Mouse (Mus musculus) embryo, embryonic 11 days (tissue): ENCODE data around the gene Cfl1.
"Not testable (repeated sequence)": the region's sequence is repeated elsewhere in the genome, so short reads cannot be mapped to it uniquely, and the experiment has no call there.

Source experiments
- DNase-seq: peaks from one replicate; pipeline ENCODE4 v3.0.0-alpha.2; 2015

Gene Cfl1

GRCm38 (mm10) chr19:5466916-5467500, 23.2 kb upstream of the Cfl1 start:
- no peak for DNase-seq

GRCm38 (mm10) chr19:5468374-5468773, 21.9 kb upstream of the Cfl1 start, which contains the start of gene Ctsw:
Gene Ctsw, minus strand, starts transcription at chr19:5468507.
- DNase-seq, result no peak

- DNase-seq, result no peak
These were observed 18.4 kb upstream of the Cfl1 start for GRCm38 (mm10) chr19:5471846-5472245.

DNA sequence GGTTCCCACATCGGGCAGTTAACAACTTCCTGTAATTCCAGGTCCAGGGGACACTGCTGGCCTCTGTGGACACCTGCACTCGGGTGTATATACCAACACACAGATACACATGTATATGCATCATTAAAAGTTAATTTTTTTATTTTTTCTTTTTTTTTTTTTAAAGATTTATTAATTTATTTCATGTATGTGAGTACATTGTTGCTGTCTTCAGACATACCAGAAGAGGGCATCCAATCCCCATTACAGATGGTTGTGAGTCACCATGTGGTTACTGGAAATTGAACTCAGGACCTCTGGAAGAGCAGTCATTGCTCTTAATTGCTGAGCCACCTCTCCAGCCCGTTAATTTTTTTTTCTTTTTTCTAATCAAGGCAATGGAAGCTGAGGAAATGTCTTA, 17.4 kb upstream of the Cfl1 start:
- DNase-seq, result no peak

DNA sequence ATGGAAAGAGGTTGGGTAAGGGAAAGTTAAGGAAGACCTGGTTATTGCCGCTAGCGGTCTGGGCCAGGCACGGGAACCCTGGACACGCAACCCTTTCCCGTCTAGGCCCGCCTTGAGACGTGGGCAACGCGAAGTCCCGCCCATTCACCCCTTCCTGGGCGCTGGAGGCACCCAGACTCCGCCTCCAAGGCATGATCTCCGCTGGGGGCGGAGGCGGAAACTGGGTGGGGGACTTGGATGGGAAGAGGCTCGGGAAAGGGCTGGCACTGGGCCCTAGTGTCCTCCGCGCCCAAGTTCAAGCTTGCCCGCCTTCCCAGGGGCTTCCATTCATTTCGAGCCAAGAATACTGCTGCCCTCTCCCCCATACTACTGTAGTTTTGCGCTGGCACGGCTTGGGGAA, 16.5 kb upstream of the Cfl1 start, which contains the start of gene Efemp2:
Efemp2 (plus strand) TSS at position 235 of the 400 bp plus-strand sequence.
- peak; percentile 90 for DNase-seq

GRCm38 (mm10) chr19:5474281-5475068, 15.8 kb upstream of the Cfl1 start:
- peak; percentile 74 for DNase-seq

DNA sequence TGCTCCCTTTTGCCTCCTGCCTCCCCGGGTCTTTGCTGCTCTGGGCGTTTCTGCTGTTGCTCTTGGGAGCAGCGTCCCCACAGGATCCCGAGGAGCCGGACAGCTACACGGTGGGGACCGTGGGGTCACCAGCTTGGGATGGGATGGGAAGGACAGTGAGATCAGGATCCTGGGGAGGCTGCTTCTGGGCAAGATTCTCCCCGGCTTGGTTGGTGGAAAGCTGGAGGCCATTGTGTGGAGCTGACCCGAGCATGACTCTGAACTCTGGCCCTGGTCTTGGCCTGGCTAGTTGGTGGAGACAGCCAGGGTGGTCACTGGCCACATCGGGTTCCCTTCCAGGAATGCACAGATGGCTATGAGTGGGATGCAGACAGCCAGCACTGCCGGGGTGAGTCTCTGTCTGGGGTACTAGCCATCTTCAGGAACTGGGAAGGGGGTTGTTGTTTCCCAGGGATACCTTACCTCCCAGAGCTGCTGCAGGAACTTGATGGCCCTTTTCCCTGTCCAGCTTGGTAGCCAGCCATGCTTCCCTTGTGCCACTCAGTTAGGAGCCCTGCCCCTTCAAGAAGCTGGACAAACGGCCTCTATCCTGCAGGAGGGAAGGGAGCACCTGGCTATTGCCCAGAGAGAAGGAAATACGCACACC, 15.1 kb upstream of the Cfl1 start:
- peak; percentile 39 for DNase-seq

DNA sequence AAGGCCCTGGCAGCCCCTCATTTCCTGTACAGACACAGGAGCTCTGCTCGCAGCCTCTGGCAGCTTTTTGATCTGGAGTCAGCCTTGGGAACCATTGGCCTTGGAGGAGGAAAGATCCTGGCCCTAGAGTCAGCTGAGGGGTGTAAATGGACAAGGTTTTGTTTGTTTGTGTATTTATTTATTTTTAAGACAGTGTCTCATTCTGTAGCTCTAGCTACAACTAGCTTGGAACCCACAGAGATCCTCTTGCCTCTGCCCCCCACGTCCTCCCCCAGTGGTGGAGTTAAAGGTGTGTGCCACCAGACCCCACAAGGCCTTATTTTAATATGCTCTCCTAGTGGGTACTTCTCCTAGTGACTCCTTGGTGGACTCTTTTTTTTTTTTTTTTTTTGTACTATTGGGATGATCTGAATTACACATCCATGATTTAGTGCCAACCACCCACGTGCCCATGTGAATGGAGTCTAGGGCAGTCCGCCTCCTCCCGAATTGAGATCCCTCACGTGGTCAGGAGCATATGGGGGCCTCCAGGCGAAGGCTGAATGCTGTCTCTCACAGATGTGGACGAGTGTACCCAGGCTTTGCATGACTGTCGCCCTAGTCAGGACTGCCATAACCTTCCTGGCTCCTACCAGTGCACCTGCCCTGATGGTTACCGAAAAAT, 13.1 kb upstream of the Cfl1 start:
- no peak for DNase-seq

GRCm38 (mm10) chr19:5477668-5478300, 12.5 kb upstream of the Cfl1 start:
- no peak for DNase-seq

- no peak for DNase-seq
These were observed 10.2 kb upstream of the Cfl1 start for GRCm38 (mm10) chr19:5480016-5480415.

- DNase-seq, result no peak
These were observed 8.9 kb upstream of the Cfl1 start for GRCm38 (mm10) chr19:5481398-5481797.

DNA sequence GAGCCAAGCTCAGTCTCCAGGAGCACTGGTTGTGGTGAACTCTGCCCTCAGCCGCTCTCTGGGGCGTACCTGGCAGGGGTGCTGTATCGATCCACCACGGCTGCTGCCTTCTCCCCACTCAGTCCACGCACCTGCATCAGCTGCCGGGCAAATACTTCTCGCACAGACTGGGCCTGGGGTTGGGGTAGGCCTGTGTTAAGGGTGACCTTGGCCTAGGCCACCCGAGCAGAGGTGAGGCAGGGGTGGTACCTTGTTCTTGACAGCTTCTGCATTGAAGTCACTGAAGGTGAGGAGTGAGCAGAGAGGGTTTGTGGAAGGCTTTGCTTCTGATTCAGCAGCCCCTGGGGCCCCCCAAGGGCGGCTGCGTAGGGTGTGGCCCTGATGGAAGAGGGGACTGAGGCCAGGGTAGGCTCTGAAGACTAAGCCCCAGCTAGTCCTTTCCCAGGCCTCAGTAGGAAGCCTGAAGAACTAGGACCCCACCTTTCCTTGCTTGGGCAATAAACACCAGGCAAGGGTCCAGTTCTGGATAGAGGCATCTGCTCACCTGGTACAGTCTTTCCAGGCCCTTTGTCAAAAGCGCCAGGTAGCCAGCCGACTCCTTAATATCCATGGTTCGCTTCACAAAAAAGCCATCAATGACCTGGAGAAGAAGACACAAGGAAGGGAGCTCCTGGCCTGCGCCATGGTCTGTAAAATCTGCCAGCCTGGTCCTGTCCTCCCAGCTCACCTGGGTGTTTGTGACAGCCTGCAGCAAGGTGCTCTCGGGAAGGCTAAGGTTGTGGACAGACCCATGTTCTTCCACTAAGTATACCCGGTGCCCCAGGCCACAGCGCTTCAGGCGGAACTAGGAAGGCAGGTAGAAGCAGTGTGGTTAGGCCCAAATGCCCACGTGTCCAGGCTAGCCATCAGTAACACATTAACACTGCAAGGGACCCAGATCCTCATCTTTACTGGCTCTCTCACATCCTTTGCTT, 6.6 kb upstream of the Cfl1 start:
- DNase-seq, result no peak

GRCm38 (mm10) chr19:5484496-5484895, 5.8 kb upstream of the Cfl1 start:
- DNase-seq, result no peak

- no peak for DNase-seq
These were observed 4.9 kb upstream of the Cfl1 start for GRCm38 (mm10) chr19:5485371-5485770.

- no peak for DNase-seq
These were observed 4.4 kb upstream of the Cfl1 start for GRCm38 (mm10) chr19:5485821-5486220.

DNA sequence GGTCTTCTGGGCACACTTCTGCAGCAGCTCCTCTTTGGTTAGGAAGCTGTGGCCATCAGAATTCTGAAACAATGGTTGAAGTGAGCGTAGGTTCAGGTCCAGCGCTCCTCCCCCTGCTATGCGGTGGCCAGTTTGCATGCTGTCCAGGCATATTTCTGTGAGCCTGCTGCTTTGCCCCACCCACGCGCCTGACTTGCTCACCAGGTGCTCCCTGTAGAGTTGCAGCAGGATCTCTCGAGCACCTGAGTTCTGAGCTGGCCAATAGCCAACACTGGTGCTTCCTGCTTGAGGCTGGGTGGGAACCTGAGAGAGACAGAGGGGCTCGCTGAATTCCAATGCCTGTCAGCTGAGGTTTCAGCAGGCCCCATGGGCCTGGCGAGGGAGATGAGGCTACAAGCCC, 4.0 kb upstream of the Cfl1 start:
- no peak for DNase-seq

DNA sequence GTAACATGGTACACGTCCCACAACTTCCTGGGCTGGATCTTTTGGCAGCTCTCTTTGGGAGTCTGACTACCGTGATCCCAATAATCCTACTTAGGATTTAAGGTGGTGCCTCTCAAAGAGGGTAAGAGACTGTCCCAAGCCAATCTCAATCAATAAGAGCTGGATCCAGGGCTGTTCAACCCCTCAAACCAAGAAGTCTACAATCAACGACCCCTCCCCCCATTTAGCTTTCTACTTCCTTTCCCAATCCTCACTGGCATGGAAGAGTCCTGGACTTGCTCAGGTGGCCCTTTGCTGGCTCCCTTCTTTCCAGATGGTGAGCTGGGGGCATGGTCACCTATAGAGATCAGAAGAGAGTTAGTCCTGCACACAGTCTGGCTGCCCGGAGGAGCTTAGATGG, 3.5 kb upstream of the Cfl1 start:
- DNase-seq, result no peak

- peak; percentile 96 for DNase-seq
These were observed 2.3 kb upstream of the Cfl1 start, which contains the start of gene Mus81 for GRCm38 (mm10) chr19:5487768-5488550. Gene Mus81, minus strand, starts transcription at chr19:5488402.

DNA sequence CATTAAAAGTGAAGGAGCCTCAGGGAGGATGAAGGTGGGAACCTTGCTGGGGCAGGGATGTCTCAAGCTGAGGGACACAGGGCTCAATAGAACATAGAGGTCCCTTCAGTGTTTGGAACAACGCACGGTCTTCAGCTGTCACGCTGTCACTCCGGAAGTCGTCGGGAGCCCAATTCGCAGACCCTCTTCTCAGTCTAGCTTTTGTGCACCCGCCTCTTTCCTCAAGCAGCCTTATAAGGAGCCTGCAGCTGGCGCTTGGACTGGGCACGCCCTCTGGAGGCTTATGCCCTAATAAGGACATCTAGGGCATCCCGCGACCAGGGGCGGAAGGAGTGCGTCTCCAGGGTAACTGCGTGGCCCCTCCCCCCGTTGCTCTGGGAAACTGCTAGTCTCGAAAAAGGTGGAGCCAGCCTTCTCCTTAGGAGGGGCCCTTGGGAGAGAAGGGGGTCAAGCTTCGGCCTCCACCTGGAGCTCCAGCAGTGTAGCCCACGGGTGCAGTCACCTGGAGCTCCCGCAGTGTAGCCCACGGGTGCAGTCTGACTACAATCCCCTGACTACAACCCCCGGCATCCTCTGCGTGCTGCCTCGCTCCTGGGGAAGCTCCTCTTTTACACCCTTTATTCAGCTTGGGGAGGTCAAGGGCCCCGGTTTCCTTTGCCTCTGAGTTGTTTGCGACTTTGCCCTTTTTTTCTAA, 1.2 kb upstream of the Cfl1 start:
- peak; percentile 99 for DNase-seq

DNA sequence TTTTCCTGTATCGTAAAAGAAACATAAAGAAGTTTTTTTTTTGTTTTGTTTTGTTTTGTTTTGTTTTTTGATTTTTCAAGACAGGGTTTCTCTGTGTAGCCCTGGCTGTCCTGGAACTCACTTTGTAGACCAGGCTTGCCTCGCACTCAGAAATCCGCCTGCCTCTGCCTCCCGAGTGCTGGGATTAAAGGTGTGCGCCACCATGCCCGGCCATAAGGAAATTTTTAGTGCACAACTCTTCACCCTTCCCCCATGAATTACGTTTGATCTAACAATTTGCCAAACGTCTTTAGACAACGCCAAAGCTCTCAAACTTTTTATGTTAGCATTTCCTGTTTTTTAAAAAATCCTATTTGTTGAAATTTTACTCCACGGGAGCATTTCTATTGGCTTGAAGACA, 534 bp upstream of the Cfl1 start:
- not testable (repeated sequence) for DNase-seq
